Mouse (Mus musculus): ENCODE measurements at regions not wholly inside any gene's neighbourhood (a gene's known extent, or its start where the extent isn't known, plus 50 kb on each side); places are given as distances from the start of the nearest gene placed in this dataset.

DNA sequence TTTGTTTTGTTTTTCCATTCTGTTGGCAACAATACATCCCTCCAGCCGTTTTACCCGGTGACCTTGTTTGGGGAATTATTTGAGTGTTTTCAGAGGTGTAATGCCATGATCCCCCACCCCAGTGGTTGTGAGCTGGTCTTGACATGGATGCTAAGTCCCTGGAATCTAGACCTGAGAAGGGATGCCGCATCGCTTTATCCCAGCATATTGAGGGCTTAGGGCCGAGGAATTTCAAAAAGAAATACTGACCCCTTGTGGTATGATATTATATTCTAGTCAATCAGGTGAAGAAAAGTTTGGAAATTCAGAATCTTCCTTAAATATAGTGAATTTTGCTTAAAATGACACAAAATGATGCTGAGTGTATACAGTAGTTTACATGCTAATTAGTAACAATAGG is 75.7 kb upstream of the Cwc22 start:
- no peak for TF ChIP-seq CTCF (conservative IDR thresholded peaks at IDR 0.05; ENCODE audit: insufficient read depth, insufficient read length, low read depth, low read length)
- TF ChIP-seq POLR2A (IDR thresholded peaks at IDR 0.05; ENCODE audit: low read depth, low read length), result no peak

Data from kidney, adult 2 months (tissue).